Mouse (Mus musculus): ENCODE measurements at regions not wholly inside any gene's neighbourhood (a gene's known extent, or its start where the extent isn't known, plus 50 kb on each side); places are given as distances from the start of the nearest gene placed in this dataset.

- Histone ChIP-seq H3K4me2 (replicated peaks; ENCODE audit: low read depth, low read length) (no peak overlapping the region), H3K36me3 (ENCODE audit: insufficient read depth, low read length) (no peaks in the 10 kb centered on the region), H3K27me3 (ENCODE audit: insufficient read depth, low read length) (no peaks in the 10 kb centered on the region), H3K9ac (replicated peaks; ENCODE audit: low read length) (no peak overlapping the region), H3K9me3 (ENCODE audit: low read length) (no peaks in the 10 kb centered on the region), H3K4me1 (ENCODE audit: insufficient read depth, low read length) (peaks cover 5% of the 10 kb centered on the region; the same call in 1 of the 2 replicates), H3K27ac (ENCODE audit: low read length) (no peak overlapping the region), H3K4me3 (ENCODE audit: low read length) (no peak overlapping the region)
- ATAC-seq (ENCODE audit: low FRiP score, low TSS enrichment): no peak
- WGBS: 32% methylated on average over 2 of the region's 2 CpGs
Measured at GRCm38 (mm10) chr9:14143988-14144387, 130.9 kb upstream of the Sesn3 start.

- no peak overlapping the region for H3K9ac ChIP-seq (replicated peaks; ENCODE audit: low read length)
- no peaks in the 10 kb centered on the region for H3K27me3 ChIP-seq (ENCODE audit: insufficient read depth, low read length)
- no peak for ATAC-seq (ENCODE audit: low FRiP score, low TSS enrichment)
- H3K4me3 ChIP-seq (ENCODE audit: low read length): no peak overlapping the region
- 84% methylated on average over 7 of the region's 7 CpGs for WGBS
- H3K9me3 ChIP-seq (ENCODE audit: low read length): no peaks in the 10 kb centered on the region
- no peaks in the 10 kb centered on the region for H3K36me3 ChIP-seq (ENCODE audit: insufficient read depth, low read length)
- H3K4me1 ChIP-seq (ENCODE audit: insufficient read depth, low read length): peaks cover 5% of the 10 kb centered on the region; the same call in 1 of the 2 replicates
- H3K27ac ChIP-seq (ENCODE audit: low read length): no peak overlapping the region
- H3K4me2 ChIP-seq (replicated peaks; ENCODE audit: low read depth, low read length): no peak overlapping the region
Measured at GRCm38 (mm10) chr9:14147088-14147487, 127.8 kb upstream of the Sesn3 start.

GRCm38 (mm10) chr9:14147731-14148130 lies 127.1 kb upstream of the Sesn3 start:
- Histone ChIP-seq H3K9ac (replicated peaks; ENCODE audit: low read length) (no peak overlapping the region), H3K27ac (ENCODE audit: low read length) (no peak overlapping the region), H3K4me3 (ENCODE audit: low read length) (no peak overlapping the region), H3K36me3 (ENCODE audit: insufficient read depth, low read length) (no peaks in the 10 kb centered on the region), H3K4me2 (replicated peaks; ENCODE audit: low read depth, low read length) (no peak overlapping the region), H3K4me1 (ENCODE audit: insufficient read depth, low read length) (peaks cover 5% of the 10 kb centered on the region; the same call in 1 of the 2 replicates), H3K9me3 (ENCODE audit: low read length) (no peaks in the 10 kb centered on the region), H3K27me3 (ENCODE audit: insufficient read depth, low read length) (no peaks in the 10 kb centered on the region)
- 55% methylated on average over 4 of the region's 4 CpGs for WGBS
- no peak for ATAC-seq (ENCODE audit: low FRiP score, low TSS enrichment)

DNA sequence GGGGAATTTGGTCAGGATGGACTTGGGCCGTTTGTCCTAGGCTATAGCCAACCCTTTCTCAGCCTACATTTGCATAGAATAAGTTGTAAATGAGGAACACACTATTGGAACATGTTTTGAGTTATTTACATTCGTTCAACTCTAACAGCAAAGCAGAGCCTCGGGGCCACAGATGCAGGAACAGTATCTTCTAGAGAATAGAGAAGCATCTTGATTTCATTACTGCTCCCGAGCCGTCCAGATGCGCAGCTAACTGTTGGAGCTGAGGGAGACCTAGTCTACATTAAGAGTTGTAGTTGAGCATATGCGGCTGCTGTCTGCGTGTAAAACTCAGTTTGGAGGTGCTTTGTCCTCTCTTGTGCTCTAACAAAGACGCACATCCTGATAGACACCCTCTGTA lies 124.6 kb upstream of the Sesn3 start:
- H3K27me3 ChIP-seq (ENCODE audit: insufficient read depth, low read length): no peaks in the 10 kb centered on the region
- ATAC-seq (ENCODE audit: low FRiP score, low TSS enrichment): no peak
- 92% methylated on average over 9 of the region's 9 CpGs for WGBS
- H3K9ac ChIP-seq (replicated peaks; ENCODE audit: low read length): no peak overlapping the region
- H3K9me3 ChIP-seq (ENCODE audit: low read length): no peaks in the 10 kb centered on the region
- H3K27ac ChIP-seq (ENCODE audit: low read length): no peak overlapping the region
- no peak overlapping the region for H3K4me3 ChIP-seq (ENCODE audit: low read length)
- H3K36me3 ChIP-seq (ENCODE audit: insufficient read depth, low read length): no peaks in the 10 kb centered on the region
- H3K4me2 ChIP-seq (replicated peaks; ENCODE audit: low read depth, low read length): no peak overlapping the region
- H3K4me1 ChIP-seq (ENCODE audit: insufficient read depth, low read length): peaks cover 5% of the 10 kb centered on the region; the same call in 1 of the 2 replicates

DNA sequence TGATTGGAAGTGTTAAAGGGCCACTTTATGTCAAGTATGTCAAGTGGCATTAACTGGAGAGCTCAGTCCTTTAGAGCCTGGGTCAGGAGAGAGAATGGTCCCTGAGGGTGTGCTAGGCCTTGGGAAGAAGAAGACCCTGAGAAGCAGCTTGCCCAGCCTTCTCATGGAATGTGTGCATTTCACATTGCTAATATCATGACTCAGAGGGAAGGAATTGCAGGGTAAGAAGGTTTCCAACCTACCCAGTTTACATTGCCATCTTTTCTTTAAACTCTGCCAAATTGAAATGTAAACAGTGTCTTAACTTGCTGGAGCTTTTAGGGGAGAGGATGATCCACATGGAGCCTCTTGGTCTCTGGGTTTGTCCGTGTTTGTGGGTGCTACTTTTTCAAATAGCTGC lies 117.9 kb upstream of the Sesn3 start:
- Histone ChIP-seq H3K4me2 (replicated peaks; ENCODE audit: low read depth, low read length) (no peak overlapping the region), H3K4me1 (ENCODE audit: insufficient read depth, low read length) (peaks cover 13% of the 10 kb centered on the region; the same call in 1 of the 2 replicates), H3K36me3 (ENCODE audit: insufficient read depth, low read length) (no peaks in the 10 kb centered on the region), H3K27ac (ENCODE audit: low read length) (no peak overlapping the region), H3K4me3 (ENCODE audit: low read length) (no peak overlapping the region), H3K27me3 (ENCODE audit: insufficient read depth, low read length) (no peaks in the 10 kb centered on the region), H3K9ac (replicated peaks; ENCODE audit: low read length) (no peak overlapping the region), H3K9me3 (ENCODE audit: low read length) (no peaks in the 10 kb centered on the region)
- WGBS: 69% methylated on average over 1 of the region's 1 CpGs
- ATAC-seq (ENCODE audit: low FRiP score, low TSS enrichment): no peak

DNA sequence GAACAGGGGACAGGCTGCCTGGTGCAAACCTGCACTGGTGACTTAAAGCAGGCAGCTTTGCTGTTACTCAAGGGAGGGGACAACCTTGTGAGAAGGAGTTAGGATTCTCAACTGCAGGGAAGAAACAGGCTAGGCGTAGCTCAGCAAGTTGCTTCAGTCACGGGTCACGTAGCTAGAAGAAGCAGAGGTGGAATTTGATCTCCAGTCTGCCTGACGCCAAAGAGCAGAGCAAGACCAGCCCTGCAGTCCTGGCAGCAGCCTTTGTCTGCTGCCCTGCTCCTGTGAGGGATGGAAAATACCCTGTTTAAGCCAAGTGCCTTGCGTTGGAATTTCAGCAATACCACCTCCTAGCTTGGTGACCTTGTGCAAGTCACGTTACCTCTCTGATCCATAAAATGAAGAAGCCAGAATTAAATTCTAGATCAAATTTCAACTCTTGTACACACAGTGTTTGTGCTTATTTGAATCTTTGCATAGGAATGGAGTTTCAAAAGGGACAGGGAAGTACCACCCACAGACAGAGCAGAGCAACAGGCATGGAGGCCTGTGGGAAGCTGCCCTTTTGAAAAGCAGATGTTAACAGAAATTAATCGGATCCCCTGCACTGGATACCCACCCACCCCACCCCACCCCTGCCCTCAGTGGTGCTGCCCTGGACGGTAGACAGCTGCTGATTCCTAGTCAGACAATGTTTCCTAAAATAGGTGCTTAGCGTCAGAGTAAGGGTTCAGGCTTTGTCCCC lies 116.6 kb upstream of the Sesn3 start:
- no peaks in the 10 kb centered on the region for H3K27me3 ChIP-seq (ENCODE audit: insufficient read depth, low read length)
- H3K4me3 ChIP-seq (ENCODE audit: low read length): no peak overlapping the region
- peak overlapping the region; percentile 70 for H3K27ac ChIP-seq (ENCODE audit: low read length)
- H3K4me1 ChIP-seq (ENCODE audit: insufficient read depth, low read length): peaks cover 13% of the 10 kb centered on the region; the same call in 1 of the 2 replicates
- 27% methylated on average over 9 of the region's 9 CpGs for WGBS
- no peaks in the 10 kb centered on the region for H3K9me3 ChIP-seq (ENCODE audit: low read length)
- ATAC-seq (ENCODE audit: low FRiP score, low TSS enrichment): peak; percentile 96
- H3K4me2 ChIP-seq (replicated peaks; ENCODE audit: low read depth, low read length): no peak overlapping the region
- H3K36me3 ChIP-seq (ENCODE audit: insufficient read depth, low read length): no peaks in the 10 kb centered on the region
- H3K9ac ChIP-seq (replicated peaks; ENCODE audit: low read length): no peak overlapping the region

GRCm38 (mm10) chr9:14160207-14160606 lies 114.7 kb upstream of the Sesn3 start:
- Histone ChIP-seq H3K4me1 (ENCODE audit: insufficient read depth, low read length) (peaks cover 13% of the 10 kb centered on the region; the same call in 1 of the 2 replicates), H3K27me3 (ENCODE audit: insufficient read depth, low read length) (no peaks in the 10 kb centered on the region), H3K36me3 (ENCODE audit: insufficient read depth, low read length) (no peaks in the 10 kb centered on the region), H3K4me3 (ENCODE audit: low read length) (no peak overlapping the region), H3K4me2 (replicated peaks; ENCODE audit: low read depth, low read length) (no peak overlapping the region), H3K9ac (replicated peaks; ENCODE audit: low read length) (no peak overlapping the region), H3K27ac (ENCODE audit: low read length) (no peak overlapping the region), H3K9me3 (ENCODE audit: low read length) (no peaks in the 10 kb centered on the region)
- WGBS: 91% methylated on average over 1 of the region's 1 CpGs
- no peak for ATAC-seq (ENCODE audit: low FRiP score, low TSS enrichment)

DNA sequence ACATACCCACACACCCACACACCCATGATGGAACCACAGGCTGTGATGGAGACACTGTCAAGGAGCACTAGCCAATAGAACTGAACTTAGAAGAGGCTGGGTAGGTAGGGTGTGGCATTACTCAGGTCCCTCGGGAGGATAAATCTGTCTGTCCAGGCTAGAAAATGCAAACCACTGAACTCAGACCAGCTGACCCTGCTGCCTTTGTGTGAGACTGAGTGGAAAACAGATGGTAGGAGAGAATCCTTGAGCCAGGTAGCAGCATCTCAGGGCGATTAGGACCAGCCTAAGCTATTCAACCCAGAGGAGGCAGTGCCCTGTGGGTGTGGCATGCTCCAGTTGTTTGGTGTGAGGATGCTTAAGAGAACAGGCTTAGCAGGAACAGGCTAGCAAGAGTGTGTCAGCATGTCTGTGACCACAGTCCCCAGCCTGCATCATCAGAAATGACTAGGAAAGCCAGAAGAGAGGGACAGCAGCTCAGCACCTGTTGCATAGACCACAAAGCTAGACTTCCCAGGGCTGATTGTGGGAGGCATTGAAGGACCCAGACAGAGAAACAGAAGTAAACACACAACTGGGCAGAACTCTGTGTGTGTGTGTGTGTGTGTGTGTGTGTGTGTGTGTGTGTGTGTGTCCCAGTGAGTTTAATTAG lies 103.2 kb upstream of the Sesn3 start:
- H3K36me3 ChIP-seq (ENCODE audit: insufficient read depth, low read length): no peaks in the 10 kb centered on the region
- no peak overlapping the region for H3K4me2 ChIP-seq (replicated peaks; ENCODE audit: low read depth, low read length)
- no peak overlapping the region for H3K27ac ChIP-seq (ENCODE audit: low read length)
- WGBS: 73% methylated on average over 2 of the region's 2 CpGs
- no peak overlapping the region for H3K4me3 ChIP-seq (ENCODE audit: low read length)
- no peak overlapping the region for H3K9ac ChIP-seq (replicated peaks; ENCODE audit: low read length)
- H3K27me3 ChIP-seq (ENCODE audit: insufficient read depth, low read length): no peaks in the 10 kb centered on the region
- H3K4me1 ChIP-seq (ENCODE audit: insufficient read depth, low read length): peaks cover 36% of the 10 kb centered on the region
- H3K9me3 ChIP-seq (ENCODE audit: low read length): no peaks in the 10 kb centered on the region
- ATAC-seq (ENCODE audit: low FRiP score, low TSS enrichment): no peak

- Histone ChIP-seq H3K9ac (replicated peaks; ENCODE audit: low read length) (no peak overlapping the region), H3K9me3 (ENCODE audit: low read length) (no peaks in the 10 kb centered on the region), H3K4me3 (ENCODE audit: low read length) (no peak overlapping the region)
Measured at GRCm38 (mm10) chr9:14173631-14174323, 101.1 kb upstream of the Sesn3 start.

More at GRCm38 (mm10) chr9:14173631-14174323, 101.1 kb upstream of the Sesn3 start:
- 15% methylated on average over 11 of the region's 11 CpGs for WGBS
- H3K27ac ChIP-seq (ENCODE audit: low read length): peak overlapping the region; percentile 79
- no peaks in the 10 kb centered on the region for H3K36me3 ChIP-seq (ENCODE audit: insufficient read depth, low read length)
- H3K4me2 ChIP-seq (replicated peaks; ENCODE audit: low read depth, low read length): peak overlapping the region; percentile 22; the same call in 1 of the 2 replicates
- H3K27me3 ChIP-seq (ENCODE audit: insufficient read depth, low read length): no peaks in the 10 kb centered on the region
- peaks cover 36% of the 10 kb centered on the region for H3K4me1 ChIP-seq (ENCODE audit: insufficient read depth, low read length)
- peak; percentile 78 for ATAC-seq (ENCODE audit: low FRiP score, low TSS enrichment)

Measured in kidney, embryonic 16.5 days (tissue).